9 mouse cellular contexts compared by ENCODE assay signal in genomic region chr7:127023272-127023691, GRCm38 (mm10). TPM values are rescaled to one million over a fixed set of nuclear protein-coding genes. Genes with fewer than 3 reads are reported as not detected.
A peak's percentile ranks its signal among the peaks of the same experiment; 100 is the strongest.
DNase-seq lines count a peak whose midpoint lies in the region; ATAC-seq and TF ChIP-seq lines count a peak whose summit lies in the region.
"Had no signal": no experiment of that assay in that cellular context is flagged by ENCODE, and none has a peak within 500 bp of the region (broad histone marks: within the 10 kb centered on the region; RNA-seq: fewer than 3 reads in every experiment).

No protein-coding gene starts in this region.

- DNase-seq in cerebellum, adult 11 months = peak; percentile 60
- DNase-seq in cerebellum, postnatal 4 days (ENCODE audit: low spot score in 2 of 2) = no peak
- DNase-seq in retina, postnatal 1 day = peak; percentile 16
- no peak for DNase-seq in retina, embryonic 14.5 days (ENCODE audit: low spot score)
- no peak for DNase-seq in hindbrain, embryonic 14.5 days (ENCODE audit: low spot score)
- no peak for DNase-seq in midbrain, postnatal 0 days (ENCODE audit: low spot score)
- DNase-seq in urinary bladder, postnatal 14 days (ENCODE audit: low spot score) = no peak

- H3K27me3 ChIP-seq in hindbrain, embryonic 14.5 days (ENCODE audit: control insufficient read depth, insufficient read depth, low read length) = no peaks in the 10 kb centered on the region
- H3K27me3 ChIP-seq in midbrain, postnatal 0 days (ENCODE audit: insufficient read depth, low read length) = no peaks in the 10 kb centered on the region

- WGBS in hindbrain, embryonic 14.5 days = 71% methylated on average over 13 of the region's 13 CpGs
- WGBS in midbrain, postnatal 0 days = 69% methylated on average over 13 of the region's 13 CpGs

- H3K4me1 ChIP-seq in hindbrain, embryonic 14.5 days (replicated peaks; ENCODE audit: control insufficient read depth, insufficient read depth, low read length) = peaks cover 55% of the 10 kb centered on the region
- peaks cover 42% of the 10 kb centered on the region for H3K4me1 ChIP-seq in midbrain, postnatal 0 days (ENCODE audit: insufficient read depth, low read length)

- H3K9ac ChIP-seq in hindbrain, embryonic 14.5 days = peak overlapping the region; percentile 99
- H3K9ac ChIP-seq in midbrain, postnatal 0 days (replicated peaks; ENCODE audit: low read length, poor library complexity, severe bottlenecking) = peak overlapping the region; percentile 96

- no peak overlapping the region for H3K27ac ChIP-seq in hindbrain, embryonic 14.5 days
- H3K27ac ChIP-seq in midbrain, postnatal 0 days (ENCODE audit: low read depth, low read length) = peak overlapping the region; percentile 9; the same call in 1 of the 2 replicates

- H3K36me3 ChIP-seq in hindbrain, embryonic 14.5 days (replicated peaks; ENCODE audit: control insufficient read depth, insufficient read depth) = peaks cover 32% of the 10 kb centered on the region
- H3K36me3 ChIP-seq in midbrain, postnatal 0 days (ENCODE audit: insufficient read depth, low read length) = peaks cover 15% of the 10 kb centered on the region

- peak overlapping the region; percentile 92 for H3K4me3 ChIP-seq in hindbrain, embryonic 14.5 days (replicated peaks; ENCODE audit: low read length)
- peak overlapping the region; percentile 90 for H3K4me3 ChIP-seq in midbrain, postnatal 0 days (ENCODE audit: low read depth, low read length)

- H3K9me3 ChIP-seq in hindbrain, embryonic 14.5 days (ENCODE audit: control insufficient read depth, low read length) = no peaks in the 10 kb centered on the region
- H3K9me3 ChIP-seq in midbrain, postnatal 0 days (ENCODE audit: low read length) = no peaks in the 10 kb centered on the region

- no peak for ATAC-seq in hindbrain, embryonic 14.5 days (ENCODE audit: low FRiP score)
- no peak for ATAC-seq in midbrain, postnatal 0 days (ENCODE audit: low FRiP score)
- no peak for ATAC-seq in granulocyte monocyte progenitor cell, adult 5-6 weeks (replicated peaks; ENCODE audit: poor library complexity, severe bottlenecking)

- TF ChIP-seq CTCF in midbrain, postnatal 0 days (IDR thresholded peaks at IDR 0.05) = no peak

- H3K4me2 ChIP-seq in hindbrain, embryonic 14.5 days (replicated peaks) = peak overlapping the region; percentile 90
- peak overlapping the region; percentile 76 for H3K4me2 ChIP-seq in midbrain, postnatal 0 days (ENCODE audit: low read depth, low read length, poor library complexity, severe bottlenecking)

RNA-seq across cellular contexts. Expression of gene Prrt2, which starts 2.3 kb away (rescaled TPM):
- polyA plus RNA-seq in hindbrain, embryonic 14.5 days (2014; fragmentation: Nextera tagmentation; extraction: Ambion mirVana) = 46.7 and 57.0 TPM in 2 replicates
- total RNA-seq in midbrain, postnatal 0 days (2014; rRNA removed) = 102 and 155 TPM in 2 replicates
- 109 and 124 TPM in 2 replicates for polyA plus RNA-seq in midbrain, postnatal 0 days (2015; fragmentation: Nextera tagmentation; extraction: Ambion mirVana)
- total RNA-seq in granulocyte monocyte progenitor cell, adult 5-6 weeks (2014; fragmentation: Nextera tagmentation) = 1.8 and 6.9 TPM in 2 replicates
- 0.43 and 1.6 TPM in 2 replicates for total RNA-seq in granulocyte monocyte progenitor cell, adult 5-6 weeks (2017)

RNA-seq across cellular contexts. Expression of gene Gm42742, which starts 2.4 kb away (rescaled TPM):
- 51.9 and 52.3 TPM in 2 replicates for polyA plus RNA-seq in hindbrain, embryonic 14.5 days (2014; fragmentation: Nextera tagmentation; extraction: Ambion mirVana)
- 52.3 and 55.5 TPM in 2 replicates for total RNA-seq in midbrain, postnatal 0 days (2014; rRNA removed)
- polyA plus RNA-seq in midbrain, postnatal 0 days (2015; fragmentation: Nextera tagmentation; extraction: Ambion mirVana) = 45.3 and 55.5 TPM in 2 replicates
- total RNA-seq in granulocyte monocyte progenitor cell, adult 5-6 weeks (2014; fragmentation: Nextera tagmentation) = 2.3 and 28.3 TPM in 2 replicates
- 32.7 and 35.4 TPM in 2 replicates for total RNA-seq in granulocyte monocyte progenitor cell, adult 5-6 weeks (2017)

RNA-seq across cellular contexts. Expression of gene Maz, which starts 3.6 kb away (rescaled TPM):
- polyA plus RNA-seq in hindbrain, embryonic 14.5 days (2014; fragmentation: Nextera tagmentation; extraction: Ambion mirVana) = 68.6 and 73.1 TPM in 2 replicates
- total RNA-seq in midbrain, postnatal 0 days (2014; rRNA removed) = 223 and 245 TPM in 2 replicates
- 68.3 and 68.6 TPM in 2 replicates for polyA plus RNA-seq in midbrain, postnatal 0 days (2015; fragmentation: Nextera tagmentation; extraction: Ambion mirVana)
- total RNA-seq in granulocyte monocyte progenitor cell, adult 5-6 weeks (2014; fragmentation: Nextera tagmentation) = 143 and 169 TPM in 2 replicates
- 52.5 and 77.5 TPM in 2 replicates for total RNA-seq in granulocyte monocyte progenitor cell, adult 5-6 weeks (2017)

RNA-seq across cellular contexts. Expression of gene Pagr1a, which starts 6.1 kb away (rescaled TPM):
- polyA plus RNA-seq in hindbrain, embryonic 14.5 days (2014; fragmentation: Nextera tagmentation; extraction: Ambion mirVana) = 31.5 and 38.6 TPM in 2 replicates
- total RNA-seq in midbrain, postnatal 0 days (2014; rRNA removed) = 5.3 TPM in 1 of 2 replicates, not detected in the other
- 33.1 and 41.1 TPM in 2 replicates for polyA plus RNA-seq in midbrain, postnatal 0 days (2015; fragmentation: Nextera tagmentation; extraction: Ambion mirVana)
- total RNA-seq in granulocyte monocyte progenitor cell, adult 5-6 weeks (2014; fragmentation: Nextera tagmentation) = 17.5 and 50.8 TPM in 2 replicates
- 3.4 and 27.2 TPM in 2 replicates for total RNA-seq in granulocyte monocyte progenitor cell, adult 5-6 weeks (2017)
- total RNA-seq: common myeloid progenitor, adult 5-6 weeks had no signal

RNA-seq across cellular contexts. Expression of gene Pagr1b, which starts 7.0 kb away (rescaled TPM):
- 0.70 TPM in 1 of 2 replicates, not detected in the other for polyA plus RNA-seq in hindbrain, embryonic 14.5 days (2014; fragmentation: Nextera tagmentation; extraction: Ambion mirVana)
- total RNA-seq in midbrain, postnatal 0 days (2014; rRNA removed) = 2.4 TPM in 1 of 2 replicates, not detected in the other
- polyA plus RNA-seq in midbrain, postnatal 0 days (2015; fragmentation: Nextera tagmentation; extraction: Ambion mirVana) = 0.66 TPM in 1 of 2 replicates, not detected in the other
- total RNA-seq in granulocyte monocyte progenitor cell, adult 5-6 weeks (2014; fragmentation: Nextera tagmentation) = not detected in 2 replicates
- 10.5 TPM in 1 of 2 replicates, not detected in the other for total RNA-seq in granulocyte monocyte progenitor cell, adult 5-6 weeks (2017)
- total RNA-seq: common myeloid progenitor, adult 5-6 weeks had no signal

Comparison
In these comparisons a context has a peak if more than half of its experiments do, and no peak if none do; other contexts are left out.
1. DNase-seq: peak in cerebellum, adult 11 months (single experiment) and retina, postnatal 1 day (single experiment); none in cerebellum, postnatal 4 days (0 of 2), retina, embryonic 14.5 days (single experiment), hindbrain, embryonic 14.5 days (single experiment), midbrain, postnatal 0 days (single experiment) and urinary bladder, postnatal 14 days (single experiment).
2. RNA of gene Prrt2, which starts 2.3 kb away (total RNA-seq): 102 to 155 TPM in midbrain, postnatal 0 days; 0.43 to 6.9 TPM in granulocyte monocyte progenitor cell, adult 5-6 weeks; every median in the first group is over 10 times any median in the second.